Mouse (Mus musculus) CH12.LX (cell line): ENCODE data around the gene Zfp273. TPM values are rescaled to one million over a fixed set of nuclear protein-coding genes. Genes with fewer than 3 reads are reported as not detected.

Source experiments
- DNase-seq: peaks from one replicate; pipeline ENCODE4 v3.0.0-alpha.2; 2013; ENCODE audit errors: extremely low read depth
- H3K27ac ChIP-seq: 2 replicates; pipeline ENCODE4 v1.5.1; 2012; ENCODE audit warnings: low read depth, mild to moderate bottlenecking, control low read depth, moderate library complexity; ENCODE audit not compliant: insufficient read depth
- H3K27me3 ChIP-seq: replicated peaks from 2 replicates; pipeline ENCODE3; 2012; ENCODE audit warnings: inconsistent platforms
- H3K36me3 ChIP-seq, 2 experiments: replicated peaks in 1 of 2; 2 replicates each; pipeline versions ENCODE3 to v1.6.1; 2012; ENCODE audit warnings: inconsistent platforms in 1 of 2, low read length in 1 of 2, mild to moderate bottlenecking in 1 of 2, mixed read lengths in 1 of 2, moderate library complexity in 1 of 2; ENCODE audit not compliant: control insufficient read depth in 1 of 2, insufficient read depth in 1 of 2
- H3K4me1 ChIP-seq, 2 experiments: 2 replicates each; pipeline ENCODE4 v1.6.1; 2012; ENCODE audit warnings: inconsistent platforms in 1 of 2, moderate library complexity in 1 of 2; ENCODE audit not compliant: insufficient read depth in 2 of 2, control insufficient read depth in 1 of 2
- H3K4me2 ChIP-seq: 2 replicates; pipeline ENCODE4 v1.6.1; 2012; ENCODE audit warnings: low read depth, mild to moderate bottlenecking, control low read depth; ENCODE audit not compliant: poor library complexity, insufficient read depth, severe bottlenecking
- H3K4me3 ChIP-seq, 3 experiments: fragments of 150-350 bp in 1 of 3; sonication (generic) in 1 of 3; replicated peaks in 1 of 3; 2 replicates each; pipeline versions ENCODE3 to v1.5.1; 2011 to 2012; ENCODE audit warnings: low read depth in 2 of 3, low read length in 2 of 3, mild to moderate bottlenecking in 2 of 3, moderate library complexity in 2 of 3, control low read depth in 1 of 3, improper control_type of control experiment in 1 of 3, inconsistent platforms in 1 of 3, mixed read lengths in 1 of 3; ENCODE audit not compliant: poor library complexity in 1 of 3
- H3K79me2 ChIP-seq: replicated peaks from 2 replicates; pipeline ENCODE4 v1.6.1; 2012; ENCODE audit warnings: mild to moderate bottlenecking, moderate library complexity; ENCODE audit not compliant: control insufficient read depth, poor library complexity, insufficient read depth, severe bottlenecking; ENCODE audit errors: extremely low read depth
- H3K9ac ChIP-seq: 2 replicates; pipeline ENCODE4 v1.6.1; 2012; ENCODE audit warnings: low read depth, mild to moderate bottlenecking, control low read depth, moderate library complexity; ENCODE audit not compliant: insufficient read depth
- H3K9me3 ChIP-seq: replicated peaks from 2 replicates; pipeline ENCODE3; 2012; ENCODE audit warnings: low read length, inconsistent platforms, mixed read lengths
- CHD1 ChIP-seq: IDR thresholded peaks from 2 replicates; pipeline ENCODE4 v1.6.1; 2012; ENCODE audit warnings: low read depth, low read length, improper control_type of control experiment, inconsistent platforms
- CHD2 ChIP-seq: IDR thresholded peaks from 2 replicates; pipeline ENCODE4 v1.6.1; 2011; ENCODE audit warnings: low read length, improper control_type of control experiment
- CTCF ChIP-seq, 2 experiments: IDR thresholded peaks in 1 of 2; conservative IDR thresholded peaks in 1 of 2; 2 replicates each; pipeline ENCODE4 v1.5.1; 2011 to 2012; ENCODE audit warnings: low read depth in 2 of 2, low read length in 2 of 2, improper control_type of control experiment in 1 of 2, inconsistent platforms in 1 of 2, mild to moderate bottlenecking in 1 of 2, moderate library complexity in 1 of 2
- E2F4 ChIP-seq: IDR thresholded peaks from 2 replicates; pipeline ENCODE4 v1.6.1; 2011; ENCODE audit warnings: low read depth, low read length, improper control_type of control experiment; ENCODE audit not compliant: insufficient replicate concordance
- ELF1 ChIP-seq: IDR thresholded peaks from 2 replicates; pipeline ENCODE4 v1.6.1; 2014; ENCODE audit warnings: low read depth, mild to moderate bottlenecking, inconsistent platforms, low read length, improper control_type of control experiment
- EP300 ChIP-seq: IDR thresholded peaks from 2 replicates; pipeline ENCODE4 v1.6.1; 2011; ENCODE audit warnings: low read length, improper control_type of control experiment
- ETS1 ChIP-seq: conservative IDR thresholded peaks from 2 replicates; pipeline ENCODE4 v1.6.1; 2012; ENCODE audit warnings: low read depth, mild to moderate bottlenecking, inconsistent platforms, low read length, improper control_type of control experiment, moderate library complexity
- GABPA ChIP-seq: IDR thresholded peaks from 2 replicates; pipeline ENCODE4 v1.6.1; 2012; ENCODE audit warnings: low read depth, low read length, improper control_type of control experiment, inconsistent platforms; ENCODE audit not compliant: insufficient replicate concordance
- HCFC1 ChIP-seq: IDR thresholded peaks from 2 replicates; pipeline ENCODE4 v1.6.1; 2012; ENCODE audit warnings: low read depth, mild to moderate bottlenecking, inconsistent platforms, low read length, improper control_type of control experiment
- JUN ChIP-seq: IDR thresholded peaks from 2 replicates; pipeline ENCODE4 v1.6.1; 2011; ENCODE audit warnings: low read depth, mild to moderate bottlenecking, low read length, improper control_type of control experiment, moderate library complexity; ENCODE audit not compliant: insufficient read depth
- JUND ChIP-seq: conservative IDR thresholded peaks from 2 replicates; pipeline ENCODE4 v1.6.1; 2011; ENCODE audit warnings: low read depth, low read length, improper control_type of control experiment
- KAT2A ChIP-seq: IDR thresholded peaks from 2 replicates; pipeline ENCODE4 v1.6.1; 2012; ENCODE audit warnings: low read length, improper control_type of control experiment, inconsistent platforms; ENCODE audit not compliant: insufficient replicate concordance
- MAFK ChIP-seq: IDR thresholded peaks from 2 replicates; pipeline ENCODE4 v1.6.1; 2011; ENCODE audit warnings: low read length, improper control_type of control experiment; ENCODE audit not compliant: insufficient replicate concordance
- MAX ChIP-seq: IDR thresholded peaks from 2 replicates; pipeline ENCODE4 v1.6.1; 2011; ENCODE audit warnings: low read length, improper control_type of control experiment
- MAZ ChIP-seq: IDR thresholded peaks from 2 replicates; pipeline ENCODE4 v1.6.1; 2012; ENCODE audit warnings: low read depth, mild to moderate bottlenecking, inconsistent platforms, low read length, improper control_type of control experiment, moderate library complexity
- MEF2A ChIP-seq: IDR thresholded peaks from 2 replicates; pipeline ENCODE4 v1.6.1; 2014; ENCODE audit warnings: low read depth, mild to moderate bottlenecking, inconsistent platforms, low read length, improper control_type of control experiment, borderline replicate concordance
- MXI1 ChIP-seq: IDR thresholded peaks from 2 replicates; pipeline ENCODE4 v1.6.1; 2011; ENCODE audit warnings: mild to moderate bottlenecking, low read depth, low read length, improper control_type of control experiment
- NELFE ChIP-seq: IDR thresholded peaks from 2 replicates; pipeline ENCODE4 v1.6.1; 2011; ENCODE audit warnings: low read depth, low read length, improper control_type of control experiment
- NRF1 ChIP-seq: IDR thresholded peaks from 2 replicates; pipeline ENCODE4 v1.6.1; 2014; ENCODE audit warnings: low read depth, mild to moderate bottlenecking, inconsistent platforms, low read length, improper control_type of control experiment, moderate library complexity
- PAX5 ChIP-seq: IDR thresholded peaks from 2 replicates; pipeline ENCODE4 v1.6.1; 2012; ENCODE audit warnings: low read length, inconsistent platforms, mixed read lengths
- POLR2A ChIP-seq: IDR thresholded peaks from 2 replicates; pipeline ENCODE4 v1.6.1; 2011; ENCODE audit warnings: low read depth, mild to moderate bottlenecking, improper control_type of control experiment, low read length
- POLR2AphosphoS2 ChIP-seq: IDR thresholded peaks from 2 replicates; pipeline ENCODE4 v1.6.1; 2011; ENCODE audit warnings: low read depth, low read length, improper control_type of control experiment
- RAD21 ChIP-seq: IDR thresholded peaks from 2 replicates; pipeline ENCODE4 v1.6.1; 2011; ENCODE audit warnings: low read depth, mild to moderate bottlenecking, low read length, improper control_type of control experiment, moderate library complexity
- RCOR1 ChIP-seq: conservative IDR thresholded peaks from 2 replicates; pipeline ENCODE4 v1.6.1; 2012; ENCODE audit warnings: low read depth, mild to moderate bottlenecking, inconsistent platforms, low read length, improper control_type of control experiment
- SIN3A ChIP-seq: IDR thresholded peaks from 2 replicates; pipeline ENCODE4 v1.6.1; 2012; ENCODE audit warnings: low read length, improper control_type of control experiment, inconsistent platforms
- SMC3 ChIP-seq: IDR thresholded peaks from 2 replicates; pipeline ENCODE4 v1.6.1; 2011; ENCODE audit warnings: low read depth, low read length, improper control_type of control experiment
- TCF12 ChIP-seq: IDR thresholded peaks from 2 replicates; pipeline ENCODE4 v1.6.1; 2014; ENCODE audit warnings: low read depth, mild to moderate bottlenecking, inconsistent platforms, low read length, improper control_type of control experiment
- UBTF ChIP-seq: IDR thresholded peaks from 2 replicates; pipeline ENCODE4 v1.6.1; 2012; ENCODE audit warnings: low read depth, mild to moderate bottlenecking, inconsistent platforms, low read length, improper control_type of control experiment, moderate library complexity
- USF2 ChIP-seq: conservative IDR thresholded peaks from 2 replicates; pipeline ENCODE4 v1.6.1; 2011; ENCODE audit warnings: low read depth, low read length, improper control_type of control experiment
- ZC3H11A ChIP-seq: IDR thresholded peaks from 2 replicates; pipeline ENCODE4 v1.6.1; 2012; ENCODE audit warnings: low read depth, mild to moderate bottlenecking, inconsistent platforms, low read length, improper control_type of control experiment
- ZKSCAN1 ChIP-seq: IDR thresholded peaks from 2 replicates; pipeline ENCODE4 v1.6.1; 2012; ENCODE audit warnings: low read depth, inconsistent platforms, low read length, improper control_type of control experiment, borderline replicate concordance
- dilution Hi-C: fragments of 300-500 bp; cut with MboI; formaldehyde crosslinking; loops from 2 replicates; pipeline ENCODE4 v1.14.3; 2020; ENCODE audit warnings: low sequenced_read_pairs; ENCODE audit not compliant: extremely low pct_unique_long_range_greater_than_20kb, extremely low pct_ligation_motif_present
- in situ Hi-C: fragments of 300-500 bp; cut with MboI; formaldehyde crosslinking; loops from 3 replicates; pipeline ENCODE4 v1.14.3; 2019; ENCODE audit warnings: low sequenced_read_pairs, low pct_ligation_motif_present, low pct_unique_long_range_greater_than_20kb, mixed read lengths
- polyA plus RNA-seq: library from polyadenylated mRNA; unstranded; fragments of >175 nt; gene quantifications from 2 replicates; pipeline ENCODE4 v1.2.1, GENCODE M21; 2012; ENCODE audit warnings: low read depth; ENCODE audit not compliant: insufficient read length
- total RNA-seq, 2 experiments: library from RNA; depleted of rRNA; stranded (reverse); fragments of 300-350 nt in 1 of 2; fragments of >200 nt in 1 of 2; gene quantifications; 2 replicates each; pipeline ENCODE4 v1.2.3; 2012 to 2014

Gene Zfp273
- total and polyA plus RNA-seq, 3 experiments, result 1.9 to 4.5 (median 2.0) TPM

GRCm38 (mm10) chr13:67843775-67844118 is 30.2 kb downstream of the Zfp273 start:
- H3K79me2 ChIP-seq, result no peaks in the 10 kb centered on the region
- no peaks in the 10 kb centered on the region for H3K36me3 ChIP-seq
- H3K27ac ChIP-seq, result no peak overlapping the region
- H3K4me3 ChIP-seq, result peak overlapping the region in 2 of 3 experiments; percentile 16 to 18
- no peak for DNase-seq
- peaks cover 4 to 10% of the 10 kb centered on the region in 2 experiments; a peak in 2 of 4 replicates for H3K4me1 ChIP-seq
- H3K4me2 ChIP-seq, result peak overlapping the region; percentile 64
- TF ChIP-seq CHD1, result no peak
- TF ChIP-seq UBTF, result no peak
- TF ChIP-seq POLR2AphosphoS2, result no peak
- TF ChIP-seq NRF1, result no peak
- TF ChIP-seq RCOR1, result no peak
- no peak for TF ChIP-seq JUND
- no peak for TF ChIP-seq KAT2A
- no peak for TF ChIP-seq CTCF (conservative IDR thresholded peaks at IDR 0.05 in 1 of 2, IDR thresholded peaks at IDR 0.05 in 1 of 2; ENCODE audit: low read depth in 2 of 2, low read length in 2 of 2)
- TF ChIP-seq MAX, result no peak
- TF ChIP-seq ETS1, result no peak
- TF ChIP-seq RAD21, result no peak
- no peak for TF ChIP-seq POLR2A
- TF ChIP-seq ZC3H11A, result no peak
- TF ChIP-seq, all 38 proteins: peak for 0
- H3K9ac ChIP-seq, result no peak overlapping the region
- peaks cover 16% of the 10 kb centered on the region for H3K27me3 ChIP-seq
- H3K9me3 ChIP-seq, result no peaks in the 10 kb centered on the region
- dilution Hi-C loops (no loop called here), in situ Hi-C loops (no loop called here)

GRCm38 (mm10) chr13:67844119-67844852 is 30.7 kb downstream of the Zfp273 start:
- Histone ChIP-seq H3K4me3 (peak overlapping the region in 2 of 3 experiments; percentile 23 to 35), H3K79me2 (no peaks in the 10 kb centered on the region), H3K9ac (no peak overlapping the region), H3K27ac (no peak overlapping the region), H3K36me3 (no peaks in the 10 kb centered on the region), H3K9me3 (no peaks in the 10 kb centered on the region), H3K4me2 (peak overlapping the region; percentile 64), H3K27me3 (peaks cover 13% of the 10 kb centered on the region), H3K4me1 (peaks cover 4 to 10% of the 10 kb centered on the region in 2 experiments; a peak in 2 of 4 replicates)
- dilution Hi-C loops (no loop called here), in situ Hi-C loops (no loop called here)
- DNase-seq, result peak; percentile 83
- TF ChIP-seq JUN (no peak), SMC3 (peak; percentile 47), TCF12 (0 out of 2 replicates have a peak, but pooled peaks have one; percentile 5), HCFC1 (0 out of 2 replicates have a peak, but pooled peaks have one; percentile 28), POLR2A (no peak), USF2 (no peak), CHD1 (no peak), KAT2A (no peak), POLR2AphosphoS2 (no peak), ZKSCAN1 (no peak), SIN3A (no peak), ELF1 (peak; percentile 44; the same call in 1 of the 2 replicates), EP300 (peak; percentile 54; the same call in 1 of the 2 replicates), NELFE (no peak), JUND (no peak), MAZ (0 out of 2 replicates have a peak, but pooled peaks have one; percentile 39), CHD2 (no peak), MEF2A (no peak; the same call in 1 of the 2 replicates), RCOR1 (no peak), MXI1 (no peak), GABPA (no peak), PAX5 (no peak), MAFK (no peak), MAX (no peak), E2F4 (no peak), CTCF (conservative IDR thresholded peaks at IDR 0.05 in 1 of 2, IDR thresholded peaks at IDR 0.05 in 1 of 2; ENCODE audit: low read depth in 2 of 2, low read length in 2 of 2) (peak; percentile 21 to 71; a peak in 2 of 4 replicates)
